Mouse (Mus musculus): ENCODE results near the gene Fam171a2. TPM values are rescaled to one million over a fixed set of nuclear protein-coding genes. Genes with fewer than 3 reads are reported as not detected.
"Not testable (repeated sequence)": the region's sequence is repeated elsewhere in the genome, so short reads cannot be mapped to it uniquely, and the experiment has no call there.

The Fam171a2 gene
- polyA plus RNA-seq, 1 experiment from 2014 or later: 5.7 TPM

GRCm38 (mm10) chr11:102417160-102417559 is 30.3 kb downstream of the Fam171a2 start:
- H3K4me2 ChIP-seq: no peak overlapping the region
- ATAC-seq (ENCODE audit: insufficient number of reproducible peaks, low FRiP score, low TSS enrichment, low read depth): no peak
- WGBS: 76% methylated on average over 1 of the region's 1 CpGs
- no peaks in the 10 kb centered on the region for H3K4me1 ChIP-seq
- no peak overlapping the region for H3K9ac ChIP-seq
- no peaks in the 10 kb centered on the region for H3K27me3 ChIP-seq
- no peak overlapping the region for H3K27ac ChIP-seq
- H3K36me3 ChIP-seq: no peaks in the 10 kb centered on the region
- H3K4me3 ChIP-seq: no peak overlapping the region
- H3K9me3 ChIP-seq: no peaks in the 10 kb centered on the region

- H3K4me3 ChIP-seq: no peak overlapping the region
- no peak overlapping the region for H3K4me2 ChIP-seq
- no peaks in the 10 kb centered on the region for H3K36me3 ChIP-seq
- WGBS: 72% methylated on average over 10 of the region's 10 CpGs
- no peaks in the 10 kb centered on the region for H3K9me3 ChIP-seq
- H3K27ac ChIP-seq: no peak overlapping the region
- no peak overlapping the region for H3K9ac ChIP-seq
- H3K27me3 ChIP-seq: no peaks in the 10 kb centered on the region
- ATAC-seq (ENCODE audit: insufficient number of reproducible peaks, low FRiP score, low TSS enrichment, low read depth): no peak
- 0 out of 2 replicates have a peak, but pooled peaks cover 2% of the 10 kb centered on the region for H3K4me1 ChIP-seq
These were observed 32.3 kb downstream of the Fam171a2 start for GRCm38 (mm10) chr11:102415034-102415802.

GRCm38 (mm10) chr11:102413059-102413458 is 34.4 kb downstream of the Fam171a2 start:
- no peaks in the 10 kb centered on the region for H3K9me3 ChIP-seq
- H3K27me3 ChIP-seq: no peaks in the 10 kb centered on the region
- no peak overlapping the region for H3K4me3 ChIP-seq
- H3K36me3 ChIP-seq: no peaks in the 10 kb centered on the region
- H3K4me2 ChIP-seq: no peak overlapping the region
- H3K27ac ChIP-seq: no peak overlapping the region
- ATAC-seq (ENCODE audit: insufficient number of reproducible peaks, low FRiP score, low TSS enrichment, low read depth): no peak
- WGBS: 70% methylated on average over 8 of the region's 8 CpGs
- H3K4me1 ChIP-seq: 0 out of 2 replicates have a peak, but pooled peaks cover 2% of the 10 kb centered on the region
- no peak overlapping the region for H3K9ac ChIP-seq

DNA sequence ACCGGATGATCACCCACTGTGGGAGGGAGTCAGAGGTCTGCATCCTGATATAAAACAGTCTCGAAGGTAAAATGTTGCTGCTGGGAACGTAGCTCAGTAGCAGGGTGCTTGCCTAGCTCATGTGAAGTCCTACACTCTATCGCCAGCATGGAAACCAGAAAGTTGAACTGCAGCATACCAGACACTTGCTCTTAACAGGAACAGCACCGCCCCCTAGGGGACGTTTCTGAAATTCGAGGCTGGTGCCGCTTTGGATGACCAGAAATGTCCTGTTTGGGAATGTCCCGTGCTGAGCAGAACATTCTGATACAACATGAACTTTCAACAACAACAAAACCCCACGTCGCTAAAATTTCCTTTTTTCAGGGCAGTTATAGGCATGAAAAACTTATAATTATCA is 35.8 kb downstream of the Fam171a2 start:
- Histone ChIP-seq H3K27ac (0 out of 2 replicates have a peak overlapping the region, but pooled peaks have one; percentile 14), H3K27me3 (no peaks in the 10 kb centered on the region), H3K4me2 (no peak overlapping the region), H3K36me3 (no peaks in the 10 kb centered on the region), H3K9me3 (no peaks in the 10 kb centered on the region), H3K4me1 (peaks cover 4% of the 10 kb centered on the region), H3K4me3 (no peak overlapping the region), H3K9ac (no peak overlapping the region)
- ATAC-seq (ENCODE audit: insufficient number of reproducible peaks, low FRiP score, low TSS enrichment, low read depth): no peak
- WGBS: 6% methylated on average over 11 of the region's 11 CpGs

DNA sequence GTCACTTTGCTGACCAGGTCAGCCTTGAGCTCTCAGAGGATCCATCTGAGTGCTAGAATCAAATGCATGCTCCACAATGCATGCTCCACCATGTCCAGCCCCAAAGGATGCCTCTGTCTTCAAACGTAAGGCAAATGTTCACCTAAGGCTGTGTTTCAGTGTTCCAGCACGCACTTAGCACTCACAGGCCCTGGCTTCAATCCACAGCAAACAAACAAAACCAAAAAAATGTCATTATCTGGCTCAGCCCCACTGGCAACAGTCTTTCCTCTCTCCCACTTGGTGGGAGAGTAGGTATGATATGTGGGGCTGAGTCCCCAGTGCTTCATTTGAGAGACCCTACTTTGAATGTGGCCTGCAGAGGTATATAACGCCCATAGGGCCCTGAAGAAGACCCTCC is 36.4 kb downstream of the Fam171a2 start:
- Histone ChIP-seq H3K9ac (no peak overlapping the region), H3K36me3 (no peaks in the 10 kb centered on the region), H3K27ac (no peak overlapping the region), H3K27me3 (no peaks in the 10 kb centered on the region), H3K4me3 (no peak overlapping the region), H3K9me3 (no peaks in the 10 kb centered on the region), H3K4me1 (peaks cover 10% of the 10 kb centered on the region), H3K4me2 (no peak overlapping the region)
- WGBS: 69% methylated on average over 3 of the region's 3 CpGs
- no peak for ATAC-seq (ENCODE audit: insufficient number of reproducible peaks, low FRiP score, low TSS enrichment, low read depth)

GRCm38 (mm10) chr11:102410345-102410744 is 37.1 kb downstream of the Fam171a2 start:
- 95% methylated on average over 3 of the region's 3 CpGs for WGBS
- peaks cover 18% of the 10 kb centered on the region for H3K4me1 ChIP-seq
- not testable (repeated sequence) for ATAC-seq (ENCODE audit: insufficient number of reproducible peaks, low FRiP score, low TSS enrichment, low read depth); H3K9me3 ChIP-seq; H3K27me3 ChIP-seq; H3K4me3 ChIP-seq; H3K4me2 ChIP-seq; H3K9ac ChIP-seq; H3K27ac ChIP-seq; H3K36me3 ChIP-seq

- Histone ChIP-seq H3K36me3 (peaks cover under 1% of the 10 kb centered on the region; the same call in 1 of the 2 replicates), H3K9ac (no peak overlapping the region), H3K4me1 (peaks cover 22% of the 10 kb centered on the region), H3K4me2 (no peak overlapping the region), H3K4me3 (no peak overlapping the region), H3K27ac (no peak overlapping the region), H3K27me3 (no peaks in the 10 kb centered on the region), H3K9me3 (no peaks in the 10 kb centered on the region)
- ATAC-seq (ENCODE audit: insufficient number of reproducible peaks, low FRiP score, low TSS enrichment, low read depth): no peak
- 77% methylated on average over 3 of the region's 3 CpGs for WGBS
These were observed 37.6 kb downstream of the Fam171a2 start for GRCm38 (mm10) chr11:102409795-102410330.

- Histone ChIP-seq H3K36me3 (peaks cover 7% of the 10 kb centered on the region), H3K4me1 (peaks cover 24% of the 10 kb centered on the region), H3K27ac (peak overlapping the region; percentile 94), H3K4me2 (peak overlapping the region; percentile 86), H3K4me3 (peak overlapping the region; percentile 82), H3K9ac (peak overlapping the region; percentile 33; the same call in 1 of the 2 replicates), H3K9me3 (no peaks in the 10 kb centered on the region), H3K27me3 (no peaks in the 10 kb centered on the region)
- 33% methylated on average over 14 of the region's 15 CpGs for WGBS
- ATAC-seq (ENCODE audit: insufficient number of reproducible peaks, low FRiP score, low TSS enrichment, low read depth): no peak
These were observed 38.3 kb downstream of the Fam171a2 start for GRCm38 (mm10) chr11:102408888-102409794.

DNA sequence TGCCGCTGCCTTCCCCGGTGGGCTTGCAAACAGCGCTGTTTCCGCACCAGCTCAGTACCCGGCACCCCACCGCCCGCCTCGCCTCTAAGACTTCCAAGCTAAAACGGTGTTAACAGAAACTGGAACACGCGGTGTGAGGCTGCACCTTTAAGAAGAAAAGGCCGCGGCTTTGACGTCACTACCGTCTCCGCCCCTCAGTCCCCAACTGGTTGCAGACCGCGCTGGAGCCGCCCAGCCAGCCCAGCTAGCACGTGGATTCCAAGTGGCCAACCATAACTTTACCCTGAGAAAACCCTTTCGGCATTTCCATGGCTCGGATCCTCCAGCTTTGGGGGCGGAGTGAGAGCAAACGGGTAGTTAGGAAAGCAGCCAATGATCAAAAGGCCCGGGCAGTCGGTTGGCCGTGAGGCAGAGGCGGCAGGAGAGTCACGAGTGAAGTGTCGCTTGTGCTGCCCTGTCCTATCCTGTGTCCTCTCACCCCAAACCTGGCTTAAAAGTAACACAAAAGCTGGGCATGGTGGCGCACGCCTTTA is 39.1 kb downstream of the Fam171a2 start:
- ATAC-seq (ENCODE audit: insufficient number of reproducible peaks, low FRiP score, low TSS enrichment, low read depth): peak; percentile 91
- H3K4me3 ChIP-seq: peak overlapping the region; percentile 82
- peaks cover 15% of the 10 kb centered on the region for H3K36me3 ChIP-seq
- no peaks in the 10 kb centered on the region for H3K9me3 ChIP-seq
- peaks cover 24% of the 10 kb centered on the region for H3K4me1 ChIP-seq
- under 1% methylated on average over 32 of the region's 32 CpGs for WGBS
- peak overlapping the region; percentile 86 for H3K4me2 ChIP-seq
- H3K27ac ChIP-seq: peak overlapping the region; percentile 94
- no peaks in the 10 kb centered on the region for H3K27me3 ChIP-seq
- H3K9ac ChIP-seq: peak overlapping the region; percentile 33; the same call in 1 of the 2 replicates

DNA sequence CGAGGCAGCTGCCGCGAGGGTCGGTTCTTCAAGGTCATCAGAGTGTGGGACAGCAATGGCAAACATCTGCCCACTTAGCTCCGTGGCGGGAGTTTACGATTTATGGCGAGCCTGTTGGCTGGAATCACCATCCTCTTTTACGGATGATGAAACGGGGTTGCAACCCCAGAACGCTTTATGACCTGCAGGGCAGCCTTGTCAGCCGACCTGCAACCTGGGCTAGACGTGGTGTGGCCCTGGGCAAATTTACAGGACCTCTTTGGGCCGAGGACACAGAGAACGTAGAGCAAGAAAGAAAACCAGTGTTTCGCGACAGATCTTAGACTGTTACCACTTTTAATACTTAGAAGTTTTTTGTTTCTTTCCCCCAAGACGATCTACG is 39.7 kb downstream of the Fam171a2 start, which contains the start of gene Slc25a39:
TSS of gene Slc25a39 (minus strand) at position 113 of the 382 bp plus-strand sequence.
- Histone ChIP-seq H3K9ac (peak within 1 kb of the TSS; percentile 75), H3K36me3 (peaks cover 21% of the 10 kb centered on the region), H3K4me3 (peak within 1 kb of the TSS; percentile 82), H3K4me1 (peaks cover 24% of the 10 kb centered on the region), H3K9me3 (no peaks in the 10 kb centered on the region), H3K4me2 (peak within 1 kb of the TSS; percentile 86), H3K27ac (peak within 1 kb of the TSS; percentile 94), H3K27me3 (peaks cover 4% of the 10 kb centered on the region; the same call in 1 of the 2 replicates)
- under 1% methylated on average over 19 of the region's 19 CpGs for WGBS
- no peak for ATAC-seq (ENCODE audit: insufficient number of reproducible peaks, low FRiP score, low TSS enrichment, low read depth)

Data from limb, embryonic 15.5 days (tissue).